Mouse (Mus musculus) B cell, adult 2 months (primary cell): ENCODE measurements around the gene Celsr1.

Experiments used
- DNase-seq, 2 experiments: peaks; one replicate each; pipeline ENCODE4 v3.0.0; 2022

The Celsr1 gene

DNA sequence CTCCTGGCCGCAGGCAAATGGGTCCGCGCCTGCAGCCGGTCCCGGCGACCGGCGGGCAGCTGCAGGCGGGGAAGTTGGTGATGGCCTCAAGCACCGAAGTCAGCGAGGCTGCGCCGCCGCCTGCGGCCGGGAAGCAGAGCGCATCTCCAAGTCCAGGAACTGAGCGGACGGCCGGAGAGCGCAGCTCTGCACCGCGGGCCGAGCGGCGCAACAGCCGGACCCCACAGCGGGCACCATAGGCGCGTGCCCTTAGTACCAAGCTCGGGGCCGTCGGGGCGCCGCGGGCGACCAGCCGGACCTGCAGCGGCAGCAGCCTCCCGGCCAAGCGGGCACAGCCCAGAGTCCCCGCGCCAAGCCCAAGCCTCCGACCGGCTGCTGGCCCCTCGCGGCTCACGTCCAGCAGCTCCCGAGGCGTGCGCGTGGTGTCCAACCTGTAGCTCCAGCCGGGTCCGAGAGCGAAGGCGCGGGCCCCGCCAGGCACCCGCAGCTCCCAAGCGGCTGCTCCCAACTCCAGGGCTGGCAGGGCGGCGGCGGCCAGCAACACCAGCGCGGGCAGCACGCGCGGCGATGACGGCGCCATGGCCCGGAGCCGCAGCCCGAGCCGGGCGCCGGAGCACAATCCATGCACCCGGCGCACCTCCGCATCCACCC, at the start of gene Celsr1:
TSS of gene Celsr1 (minus strand) at position 587 of the 651 bp plus-strand sequence.
- DNase-seq = no peak

DNA sequence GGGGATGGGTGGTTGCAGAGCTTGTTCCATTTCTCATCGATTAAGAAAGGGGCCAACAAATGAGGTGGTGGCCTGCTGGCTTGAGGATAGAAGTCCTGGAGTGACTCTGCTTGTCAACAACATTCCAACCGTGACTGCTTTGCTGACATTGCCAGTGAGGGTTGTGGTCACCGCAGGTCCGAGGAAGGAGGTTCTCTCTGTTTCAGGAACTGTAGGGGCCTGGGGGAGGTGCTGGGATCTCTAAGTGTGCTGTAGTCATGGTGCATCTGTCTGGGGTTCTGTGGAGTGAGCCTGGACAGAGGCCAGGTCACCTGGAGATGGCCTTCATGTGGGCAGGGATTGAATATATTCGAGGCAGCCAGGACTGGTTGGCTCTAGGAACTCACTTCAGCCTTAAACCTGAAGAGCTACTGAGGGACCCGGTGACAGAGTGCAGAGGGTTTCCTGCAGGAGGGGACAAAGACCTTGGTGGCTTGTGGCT, 49.7 kb upstream of the Celsr1 start:
- DNase-seq = no peak

GRCm38 (mm10) chr15:86082551-86082961, 49.0 kb upstream of the Celsr1 start:
- no peak for DNase-seq

- DNase-seq = no peak
These were observed 48.1 kb upstream of the Celsr1 start for GRCm38 (mm10) chr15:86081654-86082053.

DNA sequence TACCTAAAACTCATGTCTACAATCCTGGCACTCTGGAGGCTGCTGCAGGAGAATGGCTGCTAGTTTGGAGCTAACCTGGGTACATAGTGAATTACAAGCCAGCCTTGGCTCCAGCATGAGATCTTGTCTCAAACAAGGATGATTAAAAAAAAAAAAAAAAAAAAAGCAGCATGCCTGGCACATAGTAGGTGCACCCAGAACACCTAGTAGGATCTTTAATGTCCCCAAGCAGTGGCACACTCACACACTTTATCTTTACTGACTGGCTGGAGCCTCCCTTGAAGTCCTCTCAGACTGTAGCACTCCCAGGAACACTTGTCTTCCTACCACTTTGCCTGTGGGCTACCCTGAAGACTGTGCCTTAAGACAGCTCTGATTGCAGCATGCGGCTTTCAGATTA, 46.8 kb upstream of the Celsr1 start:
- no peak for DNase-seq

- DNase-seq = no peak
These were observed 46.3 kb upstream of the Celsr1 start for GRCm38 (mm10) chr15:86079876-86080275.

DNA sequence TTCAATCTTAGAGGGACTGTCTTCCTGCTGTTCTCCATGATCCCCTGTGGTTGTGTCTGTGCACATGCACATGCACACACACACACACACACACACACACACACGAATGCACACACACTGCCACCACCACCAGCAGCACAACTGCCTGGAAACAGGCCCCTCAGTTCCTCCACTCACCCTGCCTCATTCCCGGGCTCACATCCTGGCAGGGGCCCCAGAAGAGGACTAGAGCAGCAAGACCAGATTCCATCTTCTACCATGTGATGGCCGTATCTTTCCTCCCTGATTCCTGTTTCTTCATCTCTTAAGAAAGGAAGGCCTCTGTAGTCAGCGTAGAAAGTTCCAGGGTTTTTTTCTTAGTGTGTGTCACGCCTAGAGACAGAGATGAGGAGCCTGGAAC, 45.9 kb upstream of the Celsr1 start:
- DNase-seq = no peak

DNA sequence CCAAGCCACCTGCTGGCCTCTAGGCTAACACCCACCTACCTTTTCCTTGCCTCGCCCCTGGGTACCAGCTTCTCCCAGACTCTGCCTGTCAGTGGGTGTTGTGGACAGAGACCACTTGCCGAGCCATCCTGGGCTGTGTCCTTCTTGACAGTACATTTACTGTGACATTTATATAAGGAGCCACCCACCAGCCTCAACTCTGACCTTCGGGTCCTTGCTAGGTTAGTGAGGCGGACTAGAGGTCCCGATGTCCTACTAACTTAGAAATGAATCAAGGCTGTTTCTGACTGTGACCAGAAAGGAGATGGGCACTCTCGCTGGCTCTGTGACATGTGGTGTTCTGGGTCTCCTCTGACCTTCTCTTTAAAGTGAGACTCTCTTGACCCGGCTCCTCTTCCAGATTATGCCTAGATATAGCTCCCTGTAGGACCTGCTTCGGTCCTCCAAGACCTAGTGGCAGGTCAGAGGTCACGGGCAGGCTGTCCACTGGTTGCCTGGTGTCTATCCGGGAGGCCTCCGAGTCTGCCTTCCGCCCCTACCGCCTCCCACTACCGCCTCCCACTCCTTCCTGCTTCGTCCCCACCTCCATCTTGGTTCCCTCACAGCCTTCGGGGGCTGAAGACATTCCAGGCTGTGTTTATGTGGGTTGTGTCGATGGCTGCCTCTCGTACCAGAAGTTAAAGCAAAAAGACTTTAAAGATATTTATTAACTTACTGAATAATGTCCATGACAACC, 45.1 kb upstream of the Celsr1 start:
- no peak for DNase-seq

DNA sequence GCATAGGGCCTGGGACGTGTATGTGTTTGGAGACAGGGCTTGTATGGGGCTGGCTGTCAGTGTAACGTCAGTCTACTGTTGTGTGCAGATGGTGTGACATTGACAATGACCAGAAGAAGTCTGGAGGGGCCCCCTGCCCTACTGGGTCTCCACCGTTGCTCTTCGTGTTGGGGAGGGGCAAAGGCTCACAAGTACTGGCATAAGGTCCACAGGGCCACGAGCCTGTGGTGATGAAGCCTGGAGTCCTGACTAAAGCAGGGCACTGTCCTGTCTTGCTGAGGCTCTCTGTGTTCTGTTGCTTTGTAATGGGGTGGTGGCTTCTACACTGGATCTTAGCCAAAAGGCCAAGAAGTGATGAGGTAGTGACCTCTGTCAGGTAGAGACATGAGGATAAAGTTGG, 44.4 kb upstream of the Celsr1 start:
- no peak for DNase-seq

DNA sequence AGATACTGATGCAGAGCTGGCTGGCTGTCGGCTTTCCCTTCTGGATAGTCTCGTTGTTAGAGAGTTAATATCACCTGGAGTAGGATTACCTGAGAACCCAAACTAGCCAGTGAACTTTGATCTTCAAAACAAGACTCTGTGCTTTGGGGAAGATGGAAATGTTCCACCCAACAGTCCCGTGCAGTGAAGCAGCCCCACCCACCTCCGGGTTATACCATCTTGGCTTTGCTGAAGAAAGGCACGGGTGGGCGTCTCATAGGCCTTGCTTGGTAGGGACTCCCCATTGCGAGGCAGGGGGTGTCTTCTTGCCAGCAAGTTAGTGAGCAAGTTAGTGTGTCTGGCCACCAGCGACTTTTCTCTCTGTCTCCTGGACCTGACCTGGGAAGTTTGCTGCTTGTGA, 42.8 kb upstream of the Celsr1 start:
- no peak for DNase-seq

DNA sequence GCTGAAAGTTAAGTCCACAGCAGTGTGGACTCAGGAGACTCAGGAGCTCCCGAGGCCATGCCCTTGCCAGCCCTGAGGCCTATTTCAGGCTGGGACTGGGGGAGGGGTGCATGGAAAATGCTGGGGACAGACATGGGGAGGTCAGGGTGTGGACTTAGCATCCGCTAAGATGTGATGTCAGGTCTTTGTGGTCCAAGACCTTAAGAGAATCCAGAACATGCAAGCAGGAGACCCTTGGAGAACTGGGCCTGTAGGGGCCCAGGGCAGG, 42.4 kb upstream of the Celsr1 start:
- DNase-seq = no peak

GRCm38 (mm10) chr15:86075305-86076047, 41.9 kb upstream of the Celsr1 start:
- DNase-seq = no peak

DNA sequence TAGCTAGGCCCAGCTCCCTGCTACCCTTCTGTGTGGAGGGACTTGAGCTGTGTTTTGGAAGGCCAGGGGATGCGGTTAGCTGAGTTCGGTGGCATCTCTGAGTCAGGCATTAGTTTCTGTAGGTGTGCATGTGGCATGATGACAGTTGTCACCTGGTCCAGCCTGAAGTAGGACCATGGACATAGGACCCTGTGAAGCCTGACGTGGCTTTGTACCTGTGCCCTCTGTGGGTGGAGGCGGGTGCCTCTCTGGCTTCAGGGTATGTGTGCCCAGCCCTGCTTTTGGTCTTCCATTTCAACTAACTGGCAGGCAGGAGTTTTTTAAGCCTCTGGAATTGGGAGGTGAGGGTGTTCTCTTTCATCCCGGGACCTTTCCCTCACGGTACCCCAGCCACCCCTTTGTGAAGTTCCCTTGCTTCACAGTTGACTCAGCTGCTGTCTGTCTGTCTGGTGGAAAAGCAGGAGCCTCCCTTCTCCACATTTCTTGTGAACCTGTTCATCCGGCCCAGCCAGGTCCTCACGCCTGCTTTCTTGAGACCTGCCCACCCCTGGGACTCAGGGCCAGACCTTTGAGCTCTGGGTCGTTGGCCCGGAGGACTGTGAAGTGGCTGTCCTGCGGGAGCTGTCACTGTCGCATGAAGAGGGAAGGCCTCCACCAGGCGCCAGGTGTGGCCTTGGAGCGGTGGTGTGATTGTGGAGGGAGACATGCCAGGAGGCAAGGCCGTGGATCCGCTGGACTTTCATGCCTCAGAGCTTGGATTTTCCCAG, 40.8 kb upstream of the Celsr1 start:
- no peak for DNase-seq

GRCm38 (mm10) chr15:86071166-86071565, 37.6 kb upstream of the Celsr1 start:
- peak in 1 of 2 experiments; percentile 38 for DNase-seq

DNA sequence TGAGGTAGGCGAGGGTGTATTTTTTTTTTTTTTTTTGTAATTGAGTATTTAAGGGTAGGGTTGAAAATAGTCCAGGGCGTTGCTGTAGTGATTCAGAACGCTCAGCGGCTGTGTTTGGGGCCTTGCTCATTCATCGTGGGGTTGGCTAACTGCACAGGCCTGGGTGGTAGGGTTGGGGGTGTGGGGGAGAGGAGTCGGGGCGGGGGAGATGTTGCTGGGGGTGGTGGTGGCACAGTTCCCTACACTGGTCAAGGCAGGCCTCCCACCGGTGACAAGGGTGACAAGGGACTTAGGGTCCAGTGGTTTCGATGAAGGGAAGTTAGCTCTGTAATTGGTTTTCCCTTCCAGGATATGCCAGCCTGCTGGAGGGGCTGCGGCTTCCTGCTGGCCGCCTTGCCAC, 36.8 kb upstream of the Celsr1 start:
- no peak for DNase-seq

DNA sequence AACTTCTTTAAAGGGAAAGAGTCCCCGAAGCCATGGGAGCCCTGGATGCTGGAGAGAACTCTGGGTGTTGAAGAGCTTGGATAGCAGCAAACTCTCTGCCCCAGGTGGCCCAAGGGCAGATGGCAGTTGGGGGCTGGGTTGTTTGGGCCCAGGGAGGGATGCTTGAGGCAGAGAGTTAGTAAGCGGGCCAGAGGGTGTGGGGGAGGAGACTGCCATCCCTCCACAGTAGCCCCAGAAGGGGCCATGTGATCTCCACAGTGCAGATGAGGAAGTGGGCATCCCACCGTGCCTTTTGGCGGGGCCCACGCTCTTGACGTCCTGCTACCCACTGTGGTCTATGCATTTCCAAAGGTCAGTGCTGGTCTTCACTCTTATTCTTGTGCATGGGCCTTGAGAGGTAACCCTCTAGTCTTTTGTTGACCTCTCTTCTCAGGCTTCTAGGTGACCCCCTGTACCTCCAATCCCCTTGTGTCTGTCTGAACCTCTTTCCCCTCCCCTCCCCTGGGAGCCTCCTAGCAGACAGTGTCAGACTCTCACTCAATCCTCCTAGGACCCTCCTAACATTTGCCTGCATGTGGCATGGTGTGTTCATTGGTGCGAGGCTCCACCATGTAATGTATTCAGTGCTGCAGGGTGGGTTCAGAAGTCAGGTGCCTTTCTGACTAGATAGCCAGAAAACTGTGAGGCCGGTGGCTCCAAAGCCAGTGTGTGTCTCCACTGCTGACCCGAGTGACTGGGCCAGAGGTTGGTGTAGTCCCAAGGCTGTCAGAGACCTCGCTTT, 35.6 kb upstream of the Celsr1 start:
- DNase-seq = peak; percentile 74 to 79

- no peak for DNase-seq
These were observed 34.4 kb upstream of the Celsr1 start for GRCm38 (mm10) chr15:86067941-86068495.

GRCm38 (mm10) chr15:86067581-86067910, 34.0 kb upstream of the Celsr1 start:
- DNase-seq = peak; percentile 80 to 85

GRCm38 (mm10) chr15:86066836-86067580, 33.4 kb upstream of the Celsr1 start:
- no peak for DNase-seq

GRCm38 (mm10) chr15:86065367-86065766, 31.8 kb upstream of the Celsr1 start:
- no peak for DNase-seq

- DNase-seq = no peak
These were observed 31.3 kb upstream of the Celsr1 start for GRCm38 (mm10) chr15:86064850-86065229.
